Mouse (Mus musculus): ENCODE data around the gene Zfp786. TPM values are rescaled to one million over a fixed set of nuclear protein-coding genes. Genes with fewer than 3 reads are reported as not detected.
A peak's percentile ranks its signal among the peaks of the same experiment; 100 is the strongest.

The Zfp786 gene
- polyA plus RNA-seq, 1 experiment from 2014 or later: 1.1 TPM

DNA sequence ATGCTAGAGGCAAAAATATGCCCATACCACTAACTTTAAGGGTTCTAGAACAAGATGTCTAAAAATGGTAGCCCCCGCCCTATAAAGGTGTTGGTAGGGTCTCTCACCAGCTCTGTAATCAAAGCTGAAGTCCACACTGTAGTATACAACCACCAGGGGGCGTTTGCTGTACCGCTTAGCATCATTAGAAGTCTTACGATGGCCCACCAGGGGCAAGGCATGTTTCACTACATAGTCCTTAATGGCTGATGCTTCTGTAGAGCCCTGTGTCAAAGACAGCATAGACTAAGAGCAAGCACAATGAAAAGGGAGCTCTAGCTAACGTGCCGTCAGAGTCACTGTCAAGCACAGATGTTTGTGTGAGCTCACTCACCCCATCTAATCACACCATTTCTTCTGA is 31.6 kb downstream of the Zfp786 start:
- H3K27me3 ChIP-seq: no peaks in the 10 kb centered on the region
- no peak for ATAC-seq (replicated peaks; ENCODE audit: insufficient number of reproducible peaks, insufficient read depth, low FRiP score, low read depth)

DNA sequence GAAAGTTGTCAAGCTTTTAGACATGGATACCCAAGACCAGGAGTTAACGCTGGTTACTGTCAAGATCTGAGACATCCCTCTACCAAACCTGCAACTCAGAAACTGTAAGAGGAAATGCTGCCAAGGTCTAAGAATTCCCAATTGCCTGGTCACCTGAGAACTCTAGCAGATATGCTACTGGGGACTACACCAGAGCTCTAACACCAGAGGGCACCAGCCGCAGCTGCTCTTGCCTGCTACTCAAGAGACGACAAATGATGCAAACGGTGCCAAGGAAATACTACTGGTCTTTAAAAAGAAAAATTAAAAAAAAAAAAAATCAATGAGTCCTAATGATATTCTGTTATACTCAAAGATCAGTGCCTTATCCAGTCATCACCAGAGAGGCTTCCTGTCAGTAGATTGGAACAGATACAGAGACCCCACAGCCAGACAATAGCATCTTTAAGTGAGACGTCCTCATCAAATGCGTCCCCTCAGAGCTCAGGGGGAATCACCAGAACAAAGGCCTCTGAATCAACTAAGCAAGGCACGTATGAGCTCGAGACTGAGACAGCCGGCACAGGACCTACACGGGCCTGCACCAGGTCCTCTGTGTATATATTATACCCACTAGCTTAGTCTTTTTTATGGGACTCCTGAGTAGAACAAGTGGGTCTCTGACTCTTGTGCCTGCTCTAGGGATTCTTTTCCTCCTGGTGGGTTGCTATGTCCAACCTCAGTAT is 36.4 kb downstream of the Zfp786 start:
- Histone ChIP-seq H3K4me3 (no peak overlapping the region), H3K36me3 (peaks cover 41% of the 10 kb centered on the region), H3K27ac (no peak overlapping the region), H3K4me2 (no peak overlapping the region), H3K4me1 (replicated peaks) (no peaks in the 10 kb centered on the region), H3K9ac (no peak overlapping the region), H3K27me3 (no peaks in the 10 kb centered on the region), H3K9me3 (replicated peaks) (no peaks in the 10 kb centered on the region)
- ATAC-seq (replicated peaks; ENCODE audit: insufficient number of reproducible peaks, insufficient read depth, low FRiP score, low read depth): no peak
- 59% methylated on average over 10 of the region's 10 CpGs for WGBS

More for the DNA sequence above, 31.6 kb downstream of the Zfp786 start:
- Histone ChIP-seq H3K36me3 (peaks cover 85% of the 10 kb centered on the region), H3K27ac (no peak overlapping the region), H3K4me2 (no peak overlapping the region), H3K9ac (no peak overlapping the region), H3K4me3 (no peak overlapping the region), H3K4me1 (replicated peaks) (no peaks in the 10 kb centered on the region), H3K9me3 (replicated peaks) (no peaks in the 10 kb centered on the region)
- 49% methylated on average over 6 of the region's 6 CpGs for WGBS

DNA sequence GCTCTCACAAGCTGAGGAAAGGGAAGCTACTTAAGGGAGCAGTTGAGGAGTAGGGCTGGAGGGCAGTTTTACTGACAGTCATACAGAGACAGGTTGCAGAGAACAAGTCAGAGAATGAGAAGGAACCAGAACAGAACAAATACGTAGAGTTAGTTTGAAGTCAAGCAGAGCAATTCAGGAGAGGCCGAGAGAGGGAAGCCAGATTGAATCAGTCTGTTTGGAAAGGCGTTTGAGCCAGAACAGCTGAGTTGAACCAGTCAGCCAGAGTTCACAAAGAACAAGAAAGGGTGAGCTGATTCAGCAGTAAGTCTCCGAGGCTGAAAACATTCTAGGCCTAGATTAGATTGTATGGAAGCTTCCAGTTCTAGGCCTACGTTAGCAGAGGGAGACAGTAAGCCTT is 37.4 kb downstream of the Zfp786 start:
- Histone ChIP-seq H3K36me3 (peaks cover 32% of the 10 kb centered on the region), H3K27ac (no peak overlapping the region), H3K9ac (no peak overlapping the region), H3K4me2 (no peak overlapping the region), H3K4me1 (replicated peaks) (peaks cover 5% of the 10 kb centered on the region), H3K4me3 (no peak overlapping the region), H3K27me3 (no peaks in the 10 kb centered on the region), H3K9me3 (replicated peaks) (no peaks in the 10 kb centered on the region)
- WGBS: 52% methylated on average over 5 of the region's 5 CpGs
- ATAC-seq (replicated peaks; ENCODE audit: insufficient number of reproducible peaks, insufficient read depth, low FRiP score, low read depth): no peak

DNA sequence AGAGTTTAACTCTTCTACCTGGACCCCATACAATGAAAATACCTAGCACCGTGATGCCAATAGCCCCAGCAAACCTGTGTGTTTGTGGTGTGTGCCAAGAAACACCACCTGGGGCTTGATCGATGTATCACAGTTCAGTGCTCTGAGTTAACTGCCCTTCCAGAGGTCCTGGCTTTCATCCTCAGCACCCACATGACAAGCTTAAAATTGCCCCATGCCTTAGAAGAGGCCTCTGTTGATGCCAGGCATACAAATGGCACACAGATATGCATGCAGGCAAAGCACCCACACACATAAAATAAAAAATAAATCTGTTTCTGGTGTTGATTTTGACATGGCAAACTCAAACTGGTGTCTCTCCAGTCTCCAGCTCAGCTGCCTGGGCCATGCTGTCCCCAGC is 38.1 kb downstream of the Zfp786 start:
- H3K36me3 ChIP-seq: peaks cover 25% of the 10 kb centered on the region
- no peaks in the 10 kb centered on the region for H3K27me3 ChIP-seq
- peaks cover 5% of the 10 kb centered on the region for H3K4me1 ChIP-seq (replicated peaks)
- no peak overlapping the region for H3K9ac ChIP-seq
- no peak for ATAC-seq (replicated peaks; ENCODE audit: insufficient number of reproducible peaks, insufficient read depth, low FRiP score, low read depth)
- 78% methylated on average over 2 of the region's 2 CpGs for WGBS
- no peak overlapping the region for H3K4me3 ChIP-seq
- no peak overlapping the region for H3K27ac ChIP-seq
- H3K9me3 ChIP-seq (replicated peaks): no peaks in the 10 kb centered on the region
- H3K4me2 ChIP-seq: no peak overlapping the region

DNA sequence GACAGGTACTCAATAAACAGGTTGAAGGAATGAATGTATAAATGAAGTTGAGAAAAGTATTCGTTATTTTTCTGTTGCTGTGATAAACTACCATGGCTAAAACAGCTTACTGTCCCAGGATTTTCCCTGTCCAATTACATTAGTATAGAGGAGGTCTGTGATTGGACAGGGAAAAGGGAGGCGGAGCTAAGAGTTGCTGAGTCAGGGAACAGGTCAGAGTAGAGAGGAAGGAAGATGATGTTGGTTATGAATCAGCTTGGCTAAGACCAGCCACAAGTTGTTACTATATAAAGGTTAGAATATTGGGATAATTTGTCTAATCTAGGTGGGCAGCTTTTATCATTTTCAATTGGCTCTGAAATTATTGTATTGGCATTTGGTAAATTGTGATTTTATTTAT is 39.9 kb downstream of the Zfp786 start:
- H3K4me1 ChIP-seq (replicated peaks): peaks cover 5% of the 10 kb centered on the region
- no peaks in the 10 kb centered on the region for H3K27me3 ChIP-seq
- H3K36me3 ChIP-seq: peaks cover 10% of the 10 kb centered on the region
- ATAC-seq (replicated peaks; ENCODE audit: insufficient number of reproducible peaks, insufficient read depth, low FRiP score, low read depth): no peak
- H3K4me2 ChIP-seq: no peak overlapping the region
- no peak overlapping the region for H3K4me3 ChIP-seq
- no peaks in the 10 kb centered on the region for H3K9me3 ChIP-seq (replicated peaks)
- H3K27ac ChIP-seq: no peak overlapping the region
- 37% methylated on average over 2 of the region's 2 CpGs for WGBS
- H3K9ac ChIP-seq: no peak overlapping the region

DNA sequence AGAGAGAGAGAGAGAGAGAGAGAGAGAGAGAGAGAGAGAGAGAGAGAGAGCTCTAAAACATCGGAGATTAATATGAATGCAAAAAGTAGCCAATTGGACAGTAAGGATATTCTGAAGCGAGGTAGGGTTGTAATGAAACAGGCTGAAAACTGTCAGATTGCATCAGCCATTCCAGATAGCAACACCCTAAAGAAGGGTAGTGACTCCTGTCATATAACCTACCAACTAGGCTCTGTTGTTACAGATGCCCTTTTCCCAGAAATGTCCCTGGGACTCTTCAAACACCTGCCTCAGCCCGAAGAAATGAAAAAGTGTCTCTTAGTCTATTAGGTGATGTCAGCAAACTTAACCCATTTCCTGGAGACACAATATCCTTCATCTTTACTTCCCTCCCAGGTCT is 41.8 kb downstream of the Zfp786 start:
- Histone ChIP-seq H3K9me3 (replicated peaks) (no peaks in the 10 kb centered on the region), H3K9ac (peak overlapping the region; percentile 72), H3K4me2 (peak overlapping the region; percentile 65), H3K4me3 (peak overlapping the region; percentile 63), H3K36me3 (no peaks in the 10 kb centered on the region), H3K27ac (peak overlapping the region; percentile 95), H3K4me1 (replicated peaks) (peaks cover 5% of the 10 kb centered on the region), H3K27me3 (no peaks in the 10 kb centered on the region)
- 28% methylated on average over 3 of the region's 3 CpGs for WGBS
- no peak for ATAC-seq (replicated peaks; ENCODE audit: insufficient number of reproducible peaks, insufficient read depth, low FRiP score, low read depth)

DNA sequence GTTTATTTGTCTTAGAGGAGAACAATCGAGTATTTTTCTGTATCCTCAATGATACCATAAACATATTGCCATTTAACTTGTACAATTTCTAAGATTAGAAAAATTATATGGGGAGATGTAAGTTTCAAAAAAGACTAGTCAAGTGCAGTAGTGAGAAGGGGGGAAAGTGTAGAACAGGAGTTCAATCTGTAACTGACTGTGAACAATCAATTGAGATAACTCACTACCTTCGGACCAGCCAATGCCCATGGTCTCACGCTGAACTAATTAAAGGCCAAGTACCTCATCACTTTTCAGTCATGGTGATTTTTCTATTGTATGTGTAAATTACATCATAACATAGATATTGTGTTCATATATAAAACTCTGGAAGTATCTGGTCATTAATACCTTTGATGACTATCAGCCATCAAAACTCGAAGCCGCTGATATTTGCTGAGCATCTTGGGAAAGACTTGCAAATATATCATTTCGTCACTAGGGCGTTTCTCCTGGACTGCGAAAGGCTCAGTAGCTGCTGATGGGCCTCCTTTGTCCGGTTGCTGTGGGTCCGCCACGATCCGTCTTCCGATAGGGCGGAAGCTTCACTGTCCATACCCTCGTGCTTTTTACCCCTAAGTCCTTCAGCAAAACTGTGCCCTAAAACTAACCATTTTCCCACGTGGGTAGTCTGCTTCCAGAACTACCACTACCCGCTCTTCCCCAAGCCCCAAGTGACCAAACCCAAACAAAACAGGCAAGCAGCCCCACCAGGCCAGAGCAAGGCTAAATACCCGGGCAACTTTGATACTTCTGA is 42.5 kb downstream of the Zfp786 start:
- Histone ChIP-seq H3K4me3 (peak overlapping the region; percentile 63), H3K27me3 (no peaks in the 10 kb centered on the region), H3K9me3 (replicated peaks) (no peaks in the 10 kb centered on the region), H3K4me1 (replicated peaks) (peaks cover 5% of the 10 kb centered on the region), H3K9ac (peak overlapping the region; percentile 72), H3K36me3 (no peaks in the 10 kb centered on the region), H3K4me2 (peak overlapping the region; percentile 65), H3K27ac (peak overlapping the region; percentile 95)
- 1% methylated on average over 18 of the region's 18 CpGs for WGBS
- peak; percentile 87 for ATAC-seq (replicated peaks; ENCODE audit: insufficient number of reproducible peaks, insufficient read depth, low FRiP score, low read depth)

DNA sequence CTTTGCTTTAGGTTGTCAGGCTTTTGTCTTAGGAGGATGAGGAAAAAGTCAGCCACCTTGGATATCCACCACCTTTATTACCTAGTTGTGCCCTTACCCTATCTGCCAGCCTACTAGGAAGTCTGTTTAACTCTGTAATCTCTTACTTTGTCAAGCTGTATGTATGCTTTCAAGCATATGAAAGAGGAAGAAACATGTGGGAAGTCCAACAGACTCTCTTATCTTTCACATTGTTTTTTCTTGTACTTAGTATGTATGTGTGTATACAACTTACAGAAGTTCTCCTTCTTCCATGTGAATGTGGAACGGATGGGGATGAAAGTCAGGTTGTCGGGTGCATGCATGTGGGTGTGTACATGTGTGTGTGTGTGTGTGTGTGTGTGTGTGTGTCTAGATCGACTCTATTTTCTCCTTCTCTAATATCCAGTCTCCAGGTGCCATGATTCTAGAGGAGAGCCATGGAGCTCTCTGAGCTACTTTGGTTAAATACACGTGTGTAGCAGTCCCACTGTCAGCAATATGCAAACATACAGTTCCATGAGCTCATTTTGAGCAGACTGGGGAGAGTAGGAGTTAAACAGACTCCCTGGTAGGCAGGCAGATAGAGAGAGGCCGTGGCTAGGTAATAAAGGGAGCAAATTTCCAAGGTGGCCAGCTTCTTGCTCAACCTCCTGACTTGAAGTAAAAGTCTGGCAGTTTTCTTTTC is 45.8 kb downstream of the Zfp786 start:
- WGBS: 76% methylated on average over 5 of the region's 5 CpGs
- Histone ChIP-seq H3K4me3 (no peak overlapping the region), H3K9ac (no peak overlapping the region), H3K4me2 (no peak overlapping the region), H3K9me3 (replicated peaks) (no peaks in the 10 kb centered on the region), H3K27me3 (no peaks in the 10 kb centered on the region), H3K4me1 (replicated peaks) (peaks cover 8% of the 10 kb centered on the region), H3K27ac (no peak overlapping the region), H3K36me3 (no peaks in the 10 kb centered on the region)
- no peak for ATAC-seq (replicated peaks; ENCODE audit: insufficient number of reproducible peaks, insufficient read depth, low FRiP score, low read depth)

DNA sequence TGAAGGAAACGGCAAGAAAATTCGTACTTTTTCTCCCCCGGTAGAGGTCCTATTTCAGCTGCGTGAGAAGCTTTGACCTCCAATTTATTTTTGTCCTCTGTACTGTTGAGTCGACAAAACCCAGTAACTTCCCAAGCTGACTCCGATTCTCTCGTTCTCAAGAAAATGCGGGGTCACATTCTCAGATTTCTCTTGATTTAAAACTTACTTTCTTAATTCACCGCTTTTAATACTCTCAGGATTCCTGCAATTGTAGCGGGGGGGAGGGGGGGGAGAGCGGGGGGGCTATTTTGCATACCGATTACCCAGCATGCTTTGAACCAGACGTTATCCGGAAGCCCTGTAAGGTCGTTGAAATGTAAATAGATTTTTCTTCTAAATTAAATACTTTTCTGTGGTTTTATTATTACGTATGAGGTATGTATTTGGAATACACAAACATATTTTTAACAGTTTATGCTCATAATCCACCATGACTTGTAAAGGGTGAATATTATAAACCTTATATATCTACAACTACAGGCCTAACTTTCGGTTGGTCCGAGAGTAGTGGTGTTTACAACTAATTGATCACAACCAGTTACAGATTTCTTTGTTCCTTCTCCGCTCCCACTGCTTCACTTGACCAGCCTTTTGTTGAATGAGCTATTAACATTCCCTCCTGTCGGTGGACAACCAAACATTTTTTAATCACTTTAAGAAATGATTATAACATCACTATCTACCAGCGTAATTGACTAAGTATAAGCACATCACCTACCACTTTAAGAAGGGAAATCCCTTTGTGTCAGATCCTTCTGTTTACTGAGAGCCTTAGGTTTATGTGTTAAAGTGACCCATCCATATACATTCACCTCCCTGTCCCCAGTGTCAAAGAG is 49.3 kb downstream of the Zfp786 start:
- 0 out of 2 replicates have a peak, but pooled peaks have one; percentile 50 for ATAC-seq (replicated peaks; ENCODE audit: insufficient number of reproducible peaks, insufficient read depth, low FRiP score, low read depth)
- H3K4me3 ChIP-seq: peak overlapping the region; percentile 53

DNA sequence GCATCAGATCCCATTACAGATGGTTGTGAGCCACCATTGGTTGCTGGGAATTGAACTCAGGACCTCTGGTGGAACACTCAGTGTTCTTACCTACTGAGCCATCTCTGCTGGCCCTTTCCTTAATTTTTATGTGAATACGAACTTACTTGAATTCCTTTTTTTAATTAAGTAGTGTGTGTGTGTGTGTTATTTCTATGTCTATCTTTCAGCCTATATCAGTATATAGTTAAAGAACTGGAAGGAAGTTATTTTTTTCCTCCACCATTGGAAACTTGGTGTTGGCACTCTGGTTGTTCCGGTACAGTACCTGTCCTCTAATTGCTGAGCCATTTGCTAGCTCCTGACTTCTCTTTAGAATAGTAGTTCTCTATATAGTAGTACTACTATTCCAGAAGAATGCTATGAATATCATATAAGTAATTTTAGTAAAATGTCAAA is 50.1 kb downstream of the Zfp786 start:
- Histone ChIP-seq H3K27me3 (no peaks in the 10 kb centered on the region), H3K4me2 (peak overlapping the region; percentile 54), H3K27ac (peak overlapping the region; percentile 67), H3K36me3 (no peaks in the 10 kb centered on the region), H3K4me3 (peak overlapping the region; percentile 53), H3K9me3 (replicated peaks) (no peaks in the 10 kb centered on the region), H3K4me1 (replicated peaks) (peaks cover 10% of the 10 kb centered on the region; the same call in 1 of the 2 replicates), H3K9ac (no peak overlapping the region)
- 14% methylated on average over 2 of the region's 2 CpGs for WGBS
- ATAC-seq (replicated peaks; ENCODE audit: insufficient number of reproducible peaks, insufficient read depth, low FRiP score, low read depth): no peak

More for the DNA sequence above, 49.3 kb downstream of the Zfp786 start:
- Histone ChIP-seq H3K27me3 (no peaks in the 10 kb centered on the region), H3K9me3 (replicated peaks) (no peaks in the 10 kb centered on the region), H3K4me2 (peak overlapping the region; percentile 54), H3K27ac (peak overlapping the region; percentile 67), H3K36me3 (no peaks in the 10 kb centered on the region), H3K9ac (peak overlapping the region; percentile 53), H3K4me1 (replicated peaks) (peaks cover 10% of the 10 kb centered on the region; the same call in 1 of the 2 replicates)
- WGBS: under 1% methylated on average over 21 of the region's 21 CpGs
